Mouse (Mus musculus) intestine, embryonic 14.5 days (tissue): ENCODE measurements around the gene Gm4214. TPM values are rescaled to one million over a fixed set of nuclear protein-coding genes. Genes with fewer than 3 reads are reported as not detected.
"Not testable (repeated sequence)": the region's sequence is repeated elsewhere in the genome, so short reads cannot be mapped to it uniquely, and the experiment has no call there.

Experiments
- ATAC-seq: fragments of 200-750 bp; cut with Nextera tagmentation; replicated peaks from 2 replicates; pipeline ENCODE4 v1.8.0; 2017; ENCODE audit warnings: low read depth, moderate number of reproducible peaks, moderate TSS enrichment, moderate library complexity; ENCODE audit not compliant: low FRiP score, low TSS enrichment
- DNase-seq: peaks from one replicate; pipeline ENCODE4 v3.0.0-alpha.2; 2018; ENCODE audit warnings: low spot score
- H3K27ac ChIP-seq: fragments of 300-500 bp; sonication (generic); 2 replicates; pipeline ENCODE4 v1.5.1; 2014; ENCODE audit warnings: low read depth, mild to moderate bottlenecking, control low read depth
- H3K27me3 ChIP-seq: fragments of 300-500 bp; sonication (generic); replicated peaks from 2 replicates; pipeline ENCODE4 v1.6.1; 2014; ENCODE audit warnings: low read length, control low read depth; ENCODE audit not compliant: control insufficient read depth, insufficient read depth
- H3K36me3 ChIP-seq: fragments of 300-500 bp; sonication (generic); 2 replicates; pipeline ENCODE4 v1.6.1; 2014; ENCODE audit warnings: low read length, control low read depth; ENCODE audit not compliant: control insufficient read depth, insufficient read depth
- H3K4me1 ChIP-seq: fragments of 300-500 bp; sonication (generic); replicated peaks from 2 replicates; pipeline ENCODE4 v1.6.1; 2014; ENCODE audit warnings: low read length, control low read depth, mixed read lengths; ENCODE audit not compliant: control insufficient read depth, insufficient read depth
- H3K4me2 ChIP-seq: fragments of 300-500 bp; sonication (generic); 2 replicates; pipeline ENCODE4 v1.6.1; 2014; ENCODE audit warnings: low read length
- H3K4me3 ChIP-seq: fragments of 300-500 bp; sonication (generic); 2 replicates; pipeline ENCODE4 v1.5.1; 2014; ENCODE audit warnings: low read depth, low read length, control low read depth, mixed read lengths
- H3K9ac ChIP-seq: fragments of 300-500 bp; sonication (generic); 2 replicates; pipeline ENCODE4 v1.6.1; 2014; ENCODE audit warnings: mild to moderate bottlenecking, low read length
- H3K9me3 ChIP-seq: fragments of 300-500 bp; sonication (generic); 2 replicates; pipeline ENCODE4 v1.6.1; 2016; ENCODE audit warnings: low read length, control low read depth; ENCODE audit not compliant: control insufficient read depth
- WGBS: fragments of 180-500 bp; shearing (Covaris S2); extraction: QIAGEN DNeasy Blood & Tissue Kit; methylation state at CpG from one replicate; pipeline ENCODE4 v1.1.7; 2014; 5-methylcytosine and 5-hydroxymethylcytosine counted together
- polyA plus RNA-seq: library from polyadenylated mRNA; unstranded; fragments of >200 nt; fragmentation: Nextera tagmentation; extraction: Ambion mirVana; gene quantifications from 2 replicates; pipeline ENCODE4 v1.2.1, GENCODE M21; 2014

Gene Gm4214
- not detected in 2 replicates for polyA plus RNA-seq

DNA sequence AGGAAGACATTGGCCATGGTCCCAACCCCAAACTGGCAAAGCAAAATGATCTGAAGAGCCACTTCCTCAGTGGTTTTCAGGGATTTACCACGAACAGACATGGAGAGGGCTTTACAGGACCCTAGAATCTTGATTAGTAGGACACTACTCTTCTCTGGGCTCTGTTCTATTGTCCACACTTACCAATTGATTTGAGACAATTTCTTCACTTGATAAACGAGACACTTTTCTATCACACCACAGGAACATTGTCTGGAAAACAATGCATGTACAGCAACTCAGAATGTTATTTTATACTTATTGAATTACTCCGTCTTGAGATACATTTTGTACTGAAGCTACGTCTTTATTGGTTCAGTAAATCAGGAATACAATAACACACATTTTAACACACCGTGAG is at the start of gene Gm4214:
Gene Gm4214, minus strand, starts transcription at position 101 of the 400 bp plus-strand sequence.
- not testable (repeated sequence) for H3K27ac ChIP-seq, H3K27me3 ChIP-seq, ATAC-seq, H3K9ac ChIP-seq, H3K4me1 ChIP-seq, DNase-seq, H3K4me3 ChIP-seq, H3K4me2 ChIP-seq, H3K36me3 ChIP-seq, H3K9me3 ChIP-seq
- WGBS = no CpG with 5 or more reads among the region's 5 CpGs

DNA sequence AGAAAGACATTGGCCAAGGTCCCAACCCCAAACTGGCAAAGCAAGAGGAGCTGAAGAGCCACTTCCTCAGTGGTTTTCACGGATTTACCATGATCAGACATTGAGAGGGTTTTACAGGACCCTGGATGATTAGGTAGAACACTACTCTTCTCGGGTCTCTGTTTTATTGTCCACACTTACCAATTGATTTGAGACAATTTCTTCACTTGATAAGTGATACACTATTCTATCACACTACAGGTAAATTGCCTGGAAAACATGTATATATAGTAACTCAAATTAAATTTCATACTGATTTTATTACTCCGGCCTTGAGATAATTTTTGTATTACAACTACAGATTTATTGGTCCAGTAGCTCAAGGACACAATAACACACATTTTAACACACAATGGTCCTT is 35.4 kb upstream of the Gm4214 start, which contains the start of gene Gm4216:
Gene Gm4216, minus strand, starts transcription at position 101 of the 400 bp plus-strand sequence.
- H3K9me3 ChIP-seq, DNase-seq, H3K4me2 ChIP-seq, H3K4me1 ChIP-seq, H3K36me3 ChIP-seq, H3K27me3 ChIP-seq, ATAC-seq, H3K9ac ChIP-seq, H3K4me3 ChIP-seq, H3K27ac ChIP-seq: not testable (repeated sequence)
- WGBS = no CpG with 5 or more reads among the region's 3 CpGs

Other genes starting within 250 kb of the Gm4214 start
- not detected in 2 replicates for gene Vmn1r157, start 223.0 kb downstream of the Gm4214 start, polyA plus RNA-seq
- not detected in 2 replicates for gene Vmn1r158, start 193.9 kb downstream of the Gm4214 start, polyA plus RNA-seq
- not detected in 2 replicates for gene Vmn1r159, start 141.1 kb downstream of the Gm4214 start, polyA plus RNA-seq
- not detected in 2 replicates for gene Vmn1r160, start 113.4 kb downstream of the Gm4214 start, polyA plus RNA-seq
- gene Gm4216, start 35.2 kb upstream of the Gm4214 start, polyA plus RNA-seq = not detected in 2 replicates
- gene Vmn1r163, start 70.9 kb upstream of the Gm4214 start, polyA plus RNA-seq = not detected in 2 replicates
- gene Gm8720, start 82.8 kb upstream of the Gm4214 start, polyA plus RNA-seq = not detected in 2 replicates
- not detected in 2 replicates for gene Gm10662, start 159.8 kb upstream of the Gm4214 start, polyA plus RNA-seq
- not detected in 2 replicates for gene Vmn1r165, start 232.7 kb upstream of the Gm4214 start, polyA plus RNA-seq